Mouse (Mus musculus) liver, postnatal 0 days (tissue): ENCODE measurements at regions not wholly inside any gene's neighbourhood (a gene's known extent, or its start where the extent isn't known, plus 50 kb on each side); places are given as distances from the start of the nearest gene placed in this dataset.

ENCODE experiments used
- ATAC-seq: fragments of 200-750 bp; cut with Nextera tagmentation; 2 replicates; pipeline ENCODE4 v1.8.0; 2017; ENCODE audit warnings: mild to moderate bottlenecking, moderate library complexity
- DNase-seq: peaks from one replicate; pipeline ENCODE4 v3.0.0-alpha.2; 2016
- H3K27ac ChIP-seq: fragments of 300-500 bp; sonication (generic); 2 replicates; pipeline ENCODE4 v1.5.1; 2014; ENCODE audit warnings: antibody characterized with exemption, moderate library complexity, mild to moderate bottlenecking, low read depth
- H3K27me3 ChIP-seq: fragments of 300-500 bp; sonication (generic); 2 replicates; pipeline ENCODE4 v1.6.1; 2014; ENCODE audit warnings: low read length, control low read depth, mixed read lengths; ENCODE audit not compliant: insufficient read depth
- H3K36me3 ChIP-seq: fragments of 300-500 bp; sonication (generic); replicated peaks from 2 replicates; pipeline ENCODE4 v1.6.1; 2014; ENCODE audit warnings: mild to moderate bottlenecking, control low read depth, low read length, moderate library complexity, mixed read lengths; ENCODE audit not compliant: insufficient read depth
- H3K4me1 ChIP-seq: fragments of 300-500 bp; sonication (generic); 2 replicates; pipeline ENCODE4 v1.6.1; 2014; ENCODE audit warnings: antibody characterized with exemption, mild to moderate bottlenecking, control low read depth; ENCODE audit not compliant: insufficient read depth
- H3K4me2 ChIP-seq: fragments of 300-500 bp; sonication (generic); 2 replicates; pipeline ENCODE4 v1.6.1; 2014; ENCODE audit warnings: low read depth, mild to moderate bottlenecking, low read length, moderate library complexity, mixed read lengths
- H3K4me3 ChIP-seq: fragments of 300-500 bp; sonication (generic); 2 replicates; pipeline ENCODE4 v1.5.1; 2014; ENCODE audit warnings: low read depth, low read length
- H3K9ac ChIP-seq: fragments of 300-500 bp; sonication (generic); replicated peaks from 2 replicates; pipeline ENCODE4 v1.6.1; 2014; ENCODE audit warnings: mild to moderate bottlenecking, moderate library complexity
- H3K9me3 ChIP-seq: fragments of 300-500 bp; sonication (generic); 2 replicates; pipeline ENCODE4 v1.6.1; 2016; ENCODE audit warnings: mild to moderate bottlenecking, control low read depth, low read length, mixed read lengths
- CTCF ChIP-seq: sonication (generic); IDR thresholded peaks from 2 replicates; pipeline ENCODE4 v1.5.1; 2016; ENCODE audit warnings: antibody characterized with exemption, low read depth
- EP300 ChIP-seq: IDR thresholded peaks from 2 replicates; pipeline ENCODE4 v1.6.1; 2016; ENCODE audit warnings: antibody characterized with exemption, low read depth, mild to moderate bottlenecking
- WGBS: fragments of 180-500 bp; shearing (Covaris S2); extraction: QIAGEN DNeasy Blood & Tissue Kit; methylation state at CpG from one replicate; pipeline ENCODE4 v1.1.7; 2014; ENCODE audit not compliant: insufficient replicate concordance; 5-methylcytosine and 5-hydroxymethylcytosine counted together

GRCm38 (mm10) chr9:115551080-115551479 is 240.9 kb upstream of the Stt3b start:
- no peaks in the 10 kb centered on the region for H3K27me3 ChIP-seq
- no peaks in the 10 kb centered on the region for H3K36me3 ChIP-seq
- no peak overlapping the region for H3K27ac ChIP-seq
- H3K4me2 ChIP-seq = no peak overlapping the region
- 80% methylated on average over 11 of the region's 11 CpGs for WGBS
- TF ChIP-seq EP300 (no peak), CTCF (no peak)
- no peak overlapping the region for H3K4me3 ChIP-seq
- ATAC-seq (no peak), DNase-seq (no peak)
- H3K9ac ChIP-seq = no peak overlapping the region
- H3K9me3 ChIP-seq = no peaks in the 10 kb centered on the region
- peaks cover 8% of the 10 kb centered on the region for H3K4me1 ChIP-seq

- no peak for ATAC-seq
- no peak for DNase-seq
- no peaks in the 10 kb centered on the region for H3K9me3 ChIP-seq
- 67% methylated on average over 4 of the region's 4 CpGs for WGBS
- no peaks in the 10 kb centered on the region for H3K36me3 ChIP-seq
- H3K27ac ChIP-seq = no peak overlapping the region
- TF ChIP-seq EP300 = no peak
- no peak for TF ChIP-seq CTCF
- H3K27me3 ChIP-seq = no peaks in the 10 kb centered on the region
- no peak overlapping the region for H3K4me2 ChIP-seq
- H3K4me1 ChIP-seq = peaks cover 8% of the 10 kb centered on the region
- no peak overlapping the region for H3K4me3 ChIP-seq
- H3K9ac ChIP-seq = no peak overlapping the region
Observed at GRCm38 (mm10) chr9:115551501-115551900, 241.3 kb upstream of the Stt3b start.

- WGBS = 78% methylated on average over 7 of the region's 7 CpGs
- DNase-seq = no peak
- H3K4me1 ChIP-seq = no peaks in the 10 kb centered on the region
- no peak overlapping the region for H3K9ac ChIP-seq
- no peaks in the 10 kb centered on the region for H3K27me3 ChIP-seq
- TF ChIP-seq EP300 (no peak), CTCF (no peak)
- H3K4me2 ChIP-seq = no peak overlapping the region
- H3K36me3 ChIP-seq = no peaks in the 10 kb centered on the region
- no peak overlapping the region for H3K27ac ChIP-seq
- no peaks in the 10 kb centered on the region for H3K9me3 ChIP-seq
- no peak for ATAC-seq
- no peak overlapping the region for H3K4me3 ChIP-seq
Observed at GRCm38 (mm10) chr9:115558131-115558530, 247.9 kb upstream of the Stt3b start.

- 81% methylated on average over 5 of the region's 5 CpGs for WGBS
- ATAC-seq = no peak
Observed at GRCm38 (mm10) chr9:115559521-115559920, 249.3 kb upstream of the Stt3b start.

GRCm38 (mm10) chr9:115561207-115561606 is 251.0 kb upstream of the Stt3b start:
- no peaks in the 10 kb centered on the region for H3K9me3 ChIP-seq
- TF ChIP-seq CTCF (no peak), EP300 (no peak)
- no peaks in the 10 kb centered on the region for H3K27me3 ChIP-seq
- H3K4me3 ChIP-seq = no peak overlapping the region
- no peak overlapping the region for H3K9ac ChIP-seq
- no peak overlapping the region for H3K4me2 ChIP-seq
- H3K36me3 ChIP-seq = no peaks in the 10 kb centered on the region
- DNase-seq (no peak), ATAC-seq (no peak)
- 49% methylated on average over 6 of the region's 6 CpGs for WGBS
- no peaks in the 10 kb centered on the region for H3K4me1 ChIP-seq
- H3K27ac ChIP-seq = no peak overlapping the region

More at GRCm38 (mm10) chr9:115559521-115559920, 249.3 kb upstream of the Stt3b start:
- TF ChIP-seq CTCF (no peak), EP300 (no peak)
- no peak overlapping the region for H3K4me2 ChIP-seq
- H3K9me3 ChIP-seq = no peaks in the 10 kb centered on the region
- no peaks in the 10 kb centered on the region for H3K36me3 ChIP-seq
- DNase-seq = no peak
- H3K9ac ChIP-seq = no peak overlapping the region
- H3K27me3 ChIP-seq = no peaks in the 10 kb centered on the region
- no peaks in the 10 kb centered on the region for H3K4me1 ChIP-seq
- H3K4me3 ChIP-seq = no peak overlapping the region
- no peak overlapping the region for H3K27ac ChIP-seq

- H3K27ac ChIP-seq = no peak overlapping the region
- no peaks in the 10 kb centered on the region for H3K27me3 ChIP-seq
- no peaks in the 10 kb centered on the region for H3K9me3 ChIP-seq
- WGBS = 68% methylated on average over 4 of the region's 4 CpGs
- H3K4me1 ChIP-seq = no peaks in the 10 kb centered on the region
- no peak overlapping the region for H3K4me2 ChIP-seq
- TF ChIP-seq EP300 (no peak), CTCF (no peak)
- no peak overlapping the region for H3K4me3 ChIP-seq
- H3K9ac ChIP-seq = no peak overlapping the region
- H3K36me3 ChIP-seq = no peaks in the 10 kb centered on the region
- DNase-seq (no peak), ATAC-seq (no peak)
Observed at GRCm38 (mm10) chr9:115562783-115563182, 252.6 kb upstream of the Stt3b start.

GRCm38 (mm10) chr9:115564366-115564765 is 254.1 kb upstream of the Stt3b start:
- DNase-seq = no peak

More at GRCm38 (mm10) chr9:115564366-115564765, 254.1 kb upstream of the Stt3b start:
- Histone ChIP-seq H3K9ac (no peak overlapping the region), H3K4me2 (no peak overlapping the region), H3K9me3 (no peaks in the 10 kb centered on the region), H3K36me3 (no peaks in the 10 kb centered on the region), H3K4me1 (no peaks in the 10 kb centered on the region), H3K27ac (no peak overlapping the region), H3K27me3 (no peaks in the 10 kb centered on the region), H3K4me3 (no peak overlapping the region)
- no peak for ATAC-seq
- WGBS = 67% methylated on average over 1 of the region's 1 CpGs
- TF ChIP-seq EP300 (no peak), CTCF (no peak)
